Mouse (Mus musculus): ENCODE results near the gene Man1c1.

Man1c1 gene

DNA sequence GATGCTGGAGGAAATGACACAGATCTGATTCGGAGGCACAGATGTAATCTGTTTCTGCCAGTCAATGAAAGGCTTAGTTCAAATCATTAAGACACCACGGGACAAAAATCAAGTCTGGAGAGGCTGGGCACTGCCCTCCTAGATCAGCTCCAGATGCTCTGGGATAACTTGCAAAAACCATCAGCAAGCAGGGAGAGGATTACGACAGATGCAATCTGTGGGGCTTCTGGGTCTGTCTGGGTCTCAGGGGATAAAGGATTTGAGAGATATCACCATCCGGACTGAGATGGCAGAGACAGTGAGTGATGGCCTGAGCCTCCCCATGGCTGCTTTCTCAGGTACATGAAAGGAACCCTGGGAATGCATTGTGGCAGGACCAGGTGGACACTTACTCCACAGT lies 99.6 kb downstream of the Man1c1 start:
- DNase-seq (ENCODE audit: inconsistent ontology term) = no peak

DNA sequence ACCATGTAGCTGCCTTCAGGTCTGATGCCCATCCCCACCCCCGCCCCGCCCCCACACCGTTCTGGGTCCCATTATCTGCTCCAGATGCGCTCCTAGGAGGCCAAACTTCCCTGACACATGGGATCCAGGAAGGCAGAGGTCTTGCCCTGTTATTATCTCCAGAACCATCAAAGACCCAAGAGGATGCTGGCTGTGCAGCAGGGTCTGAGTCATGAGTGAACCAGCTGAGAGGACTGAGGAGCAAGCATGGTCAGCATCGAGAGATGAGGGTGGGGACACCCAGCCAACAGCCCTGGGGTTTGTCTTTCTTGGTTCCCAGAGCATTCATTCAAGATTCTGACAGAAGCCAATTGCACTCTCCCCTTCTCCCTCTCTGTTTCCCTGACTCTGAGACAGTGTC lies 100.5 kb downstream of the Man1c1 start:
- peak; percentile 51 for DNase-seq (ENCODE audit: inconsistent ontology term)

DNA sequence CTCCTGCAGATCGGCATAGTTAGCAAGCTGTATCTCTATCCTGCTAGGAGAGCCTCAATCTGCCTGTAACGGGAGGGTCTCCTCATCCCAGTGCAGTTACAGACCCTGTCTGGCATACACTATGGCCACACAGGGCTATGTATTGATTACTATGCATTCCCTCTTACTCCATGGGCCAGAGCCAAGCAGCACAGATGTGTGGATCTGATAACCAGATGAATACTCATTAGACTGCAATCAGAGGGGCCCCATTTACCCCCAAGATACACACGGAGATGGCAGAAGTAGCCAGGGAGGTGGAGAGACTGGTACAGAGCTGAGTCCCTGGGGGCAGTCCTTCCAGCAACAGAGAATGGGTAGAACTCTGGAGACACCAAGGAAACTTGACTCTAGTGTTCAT lies 101.5 kb downstream of the Man1c1 start:
- no peak for DNase-seq (ENCODE audit: inconsistent ontology term)

DNA sequence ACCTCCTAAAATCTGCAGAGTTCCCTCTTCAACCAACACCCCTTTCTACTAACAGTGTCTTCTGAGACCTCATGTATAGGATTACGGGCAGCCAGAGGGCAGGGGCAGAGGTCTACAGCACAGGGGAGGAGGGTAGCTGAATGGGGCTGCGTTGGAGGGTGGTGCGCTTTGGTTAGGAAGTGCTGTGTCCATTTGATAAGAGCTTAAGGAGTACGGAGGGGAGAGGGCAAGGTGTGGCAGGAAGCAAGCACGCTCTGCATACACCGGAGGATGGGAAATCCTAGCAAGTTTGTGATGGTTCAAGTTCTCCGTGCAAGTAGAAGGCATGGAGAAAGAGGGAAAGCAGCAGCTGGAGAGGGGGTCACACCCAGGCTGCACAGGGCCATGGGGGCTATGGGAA lies 102.1 kb downstream of the Man1c1 start:
- DNase-seq (ENCODE audit: inconsistent ontology term) = no peak

DNA sequence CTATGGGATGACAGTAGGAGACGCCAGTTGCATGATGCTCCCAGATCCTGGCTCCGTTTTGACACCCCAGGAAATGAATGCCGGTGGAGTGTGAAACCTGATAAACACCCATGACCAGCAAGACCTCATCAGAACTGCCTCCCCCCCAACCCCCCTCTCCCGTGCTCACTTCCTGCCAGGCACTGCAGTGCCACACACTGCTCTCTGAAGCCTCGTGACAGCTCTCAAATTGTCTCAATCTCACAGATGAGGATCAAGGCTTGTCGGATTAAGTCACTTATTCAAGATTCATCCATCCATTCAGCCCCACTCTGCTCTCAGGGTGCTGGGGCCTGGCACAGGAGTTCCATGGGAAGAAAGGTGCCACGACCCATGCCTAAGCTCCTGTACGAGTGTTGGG lies 102.7 kb downstream of the Man1c1 start:
- no peak for DNase-seq (ENCODE audit: inconsistent ontology term)

DNA sequence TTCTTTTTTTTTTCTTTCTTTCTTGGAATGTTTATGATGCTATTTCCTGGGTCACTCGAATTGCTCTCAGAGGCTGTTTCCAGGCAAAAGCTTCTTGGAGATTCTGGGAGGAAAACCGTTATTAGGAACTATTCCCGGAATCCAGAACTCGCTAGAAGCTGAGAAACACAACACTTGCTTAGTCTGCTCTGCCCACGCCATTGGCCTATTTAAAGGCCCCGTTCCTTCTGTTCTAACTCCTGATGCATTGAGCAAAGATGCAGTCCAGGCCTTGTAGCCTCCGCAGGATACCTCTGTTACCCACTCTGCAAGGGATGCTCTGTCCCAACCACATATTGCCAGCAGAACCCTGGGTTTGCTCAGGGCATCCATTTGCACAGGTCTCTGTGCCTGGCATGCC lies 103.3 kb downstream of the Man1c1 start:
- DNase-seq (ENCODE audit: inconsistent ontology term) = no peak

DNA sequence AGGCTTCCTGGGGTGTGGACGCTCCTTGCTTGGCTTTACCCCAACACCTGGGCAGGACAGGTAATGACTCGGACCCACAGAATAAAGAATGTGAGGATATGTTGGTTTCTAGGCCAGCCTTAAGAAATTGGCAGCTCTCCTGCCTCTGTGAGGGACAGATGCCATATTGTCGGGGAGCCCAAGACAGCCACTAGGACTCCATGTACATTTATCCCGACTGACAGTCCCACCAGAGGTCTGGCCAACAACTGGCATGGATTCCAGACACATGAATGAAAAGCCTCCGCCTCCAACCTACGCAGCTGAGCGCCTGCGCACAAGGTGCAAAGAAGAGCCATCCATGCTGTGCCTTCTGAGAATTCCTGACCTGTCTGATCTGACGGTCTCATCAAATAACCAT lies 104.0 kb downstream of the Man1c1 start:
- no peak for DNase-seq (ENCODE audit: inconsistent ontology term)

DNA sequence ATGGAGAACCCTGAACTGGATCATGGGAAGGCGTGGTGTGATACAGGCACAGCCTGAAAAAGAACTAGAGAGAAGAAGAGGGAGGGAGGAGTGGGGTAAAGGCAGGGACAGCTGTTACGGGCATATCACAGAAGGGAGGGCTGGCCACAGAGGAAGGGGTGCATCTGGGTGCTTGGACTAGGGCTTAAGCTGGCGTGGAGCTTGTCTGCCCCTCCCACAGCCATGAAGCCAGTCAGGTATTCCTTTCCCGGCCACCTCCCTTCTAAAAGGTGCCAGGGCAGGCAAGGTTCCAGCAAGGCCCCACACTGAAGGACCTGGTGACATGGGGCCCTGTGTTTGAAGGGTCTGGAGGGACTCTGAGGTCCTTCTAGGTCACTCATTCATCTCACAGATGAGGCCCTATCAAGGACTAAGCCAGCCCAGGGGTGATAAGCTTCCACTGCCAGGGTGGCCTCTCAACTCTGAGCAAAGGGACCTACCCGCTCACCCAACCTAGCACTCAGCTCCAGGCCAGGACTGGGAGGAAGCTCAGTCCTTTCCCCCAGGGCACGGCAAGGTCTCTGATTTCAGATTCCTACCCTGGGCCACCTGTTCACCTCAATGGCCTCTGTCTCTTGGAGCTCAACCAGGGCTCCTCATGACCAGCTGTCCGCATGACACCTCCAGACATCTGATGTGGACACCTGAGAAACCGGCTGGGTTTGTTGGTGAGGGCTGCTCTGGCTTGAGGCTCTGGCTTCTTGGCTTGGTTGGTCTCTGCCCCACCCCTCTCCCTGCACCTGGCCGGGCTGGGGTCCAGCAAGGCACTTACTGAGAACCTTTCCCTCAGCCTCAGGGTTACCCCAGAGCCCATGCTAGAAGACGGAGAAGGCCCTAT lies 107.0 kb downstream of the Man1c1 start:
- no peak for DNase-seq (ENCODE audit: inconsistent ontology term)

DNA sequence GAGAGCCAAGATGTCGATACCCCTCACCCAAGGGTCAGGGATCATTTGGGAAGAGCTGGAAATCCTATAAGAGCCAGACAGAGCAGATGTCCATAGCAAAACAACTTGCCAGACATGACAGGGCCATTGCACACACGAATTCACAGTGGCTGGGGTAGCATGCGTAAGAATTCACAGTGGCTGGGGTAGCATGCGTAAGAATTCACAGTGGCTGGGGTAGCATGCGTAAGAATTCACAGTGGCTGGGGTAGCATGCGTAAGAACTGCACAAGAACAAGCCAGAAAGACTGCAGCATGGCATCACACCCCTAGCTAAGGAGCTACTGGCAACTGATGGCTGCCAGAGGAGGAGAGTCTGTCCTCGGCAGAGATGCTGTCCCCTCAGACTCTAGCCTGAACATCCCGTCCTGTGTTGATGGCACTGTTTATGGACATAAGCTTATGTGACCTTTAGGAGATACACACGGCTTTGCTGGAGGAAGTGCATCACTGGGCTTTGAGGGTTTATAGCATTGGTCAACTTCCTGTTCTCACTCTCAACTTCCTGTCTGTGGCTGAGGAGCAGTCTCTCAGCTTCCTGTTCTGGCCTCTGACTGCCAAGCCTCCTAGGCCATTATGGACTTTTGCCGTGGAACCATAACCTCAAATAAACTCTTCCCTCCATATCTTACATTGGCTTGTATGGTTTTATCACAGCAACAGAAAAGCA lies 109.2 kb downstream of the Man1c1 start:
- DNase-seq (ENCODE audit: inconsistent ontology term) = no peak

DNA sequence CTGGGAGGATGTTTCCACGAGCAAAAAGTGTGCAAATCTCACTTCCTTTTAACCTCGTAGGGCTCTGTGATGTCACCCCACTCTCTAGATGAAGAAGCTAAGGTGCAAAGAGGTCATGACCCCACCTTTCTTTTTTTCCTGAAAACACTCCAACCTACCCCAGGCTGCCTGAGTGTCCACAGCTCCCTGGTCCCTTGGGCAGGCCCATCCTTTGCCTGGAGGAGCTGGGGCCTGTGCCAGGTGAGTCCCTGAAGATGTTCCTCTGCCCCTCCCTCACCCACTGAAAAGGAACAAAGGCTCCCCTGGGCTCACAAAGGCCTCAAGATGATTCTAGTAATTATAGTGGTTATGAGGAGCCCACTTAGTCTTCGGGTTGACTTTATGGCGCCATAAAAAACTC lies 111.6 kb downstream of the Man1c1 start:
- DNase-seq (ENCODE audit: inconsistent ontology term) = no peak

DNA sequence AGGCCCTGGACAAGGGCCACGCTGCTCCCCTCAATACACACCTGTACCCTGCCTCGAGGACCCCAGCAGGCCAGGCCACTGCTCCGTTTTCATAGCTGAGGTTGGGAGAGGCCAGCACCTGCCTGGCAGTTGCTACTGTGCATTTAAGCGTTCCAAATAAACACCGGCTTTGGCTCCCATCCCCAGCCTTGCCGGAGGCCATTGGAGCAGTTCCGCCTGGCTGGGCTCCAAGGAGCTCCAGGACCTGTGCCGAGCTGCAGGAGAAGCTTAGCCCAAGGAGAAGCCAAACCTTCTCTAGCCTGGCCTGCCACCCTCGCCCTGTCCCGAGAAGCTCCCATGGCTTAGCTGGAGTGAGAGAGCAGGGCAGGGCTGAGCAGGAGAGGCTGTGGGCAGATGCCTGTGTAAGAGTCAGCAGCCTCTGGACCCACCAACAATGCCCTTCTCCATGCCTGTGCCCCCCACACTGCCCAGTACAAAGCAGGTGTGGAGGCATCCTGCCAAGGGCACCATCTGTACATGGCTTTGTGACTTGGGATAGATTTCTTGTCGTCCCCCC lies 112.5 kb downstream of the Man1c1 start:
- peak; percentile 87 for DNase-seq (ENCODE audit: inconsistent ontology term)

DNA sequence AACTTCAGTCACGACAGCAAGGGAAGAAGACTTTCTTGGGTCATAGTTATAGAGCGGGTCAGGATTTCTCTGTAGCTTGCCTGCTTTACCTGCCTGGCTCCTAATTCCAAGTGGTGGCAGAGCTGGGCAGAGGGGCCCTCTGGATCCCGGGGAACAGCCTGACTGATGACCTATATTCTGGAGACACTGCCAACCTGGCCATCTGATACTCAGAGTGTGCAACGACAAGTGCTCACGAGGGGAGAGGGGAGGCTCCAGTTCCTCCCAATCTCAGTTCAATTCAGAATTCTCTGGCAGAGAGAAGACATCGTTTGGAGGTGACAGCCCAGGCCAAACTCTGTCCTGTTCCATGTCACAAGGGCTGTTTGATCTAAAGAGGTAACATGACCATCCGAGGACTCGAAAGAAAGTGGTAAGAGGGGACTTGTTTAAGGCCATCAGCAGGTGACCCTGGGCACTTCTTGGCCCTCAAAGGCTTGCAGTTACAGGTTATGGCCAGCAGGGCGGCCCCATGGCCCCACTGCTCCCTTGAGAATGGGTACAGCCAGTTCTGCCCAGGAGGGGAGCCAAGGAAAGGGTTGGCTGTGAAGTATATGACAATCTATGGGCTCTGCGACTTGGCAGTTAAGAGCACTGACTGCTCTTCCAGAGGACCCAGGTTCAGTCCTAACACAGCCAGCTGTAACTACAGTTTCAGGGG lies 113.7 kb downstream of the Man1c1 start:
- DNase-seq (ENCODE audit: inconsistent ontology term) = no peak

DNA sequence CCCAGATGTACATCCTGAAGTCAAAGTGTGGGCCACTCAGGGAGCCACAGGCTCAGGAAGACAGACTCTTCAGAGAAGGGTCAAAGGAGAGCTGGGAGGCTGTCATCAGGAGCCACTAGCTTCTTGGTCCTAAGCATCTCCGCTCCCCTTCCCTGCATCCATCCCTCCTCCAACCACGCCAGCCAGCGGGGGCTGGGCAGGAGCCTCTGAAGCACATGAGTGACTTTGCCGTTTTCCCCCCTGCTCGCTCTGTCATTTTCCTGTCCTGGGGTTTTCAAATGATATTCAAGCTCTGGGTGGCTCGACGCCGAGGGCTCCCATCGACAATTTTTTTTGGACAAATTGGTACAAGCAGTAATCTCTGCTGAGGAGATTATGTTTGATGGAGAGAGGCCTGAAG lies 114.3 kb downstream of the Man1c1 start:
- no peak for DNase-seq (ENCODE audit: inconsistent ontology term)

DNA sequence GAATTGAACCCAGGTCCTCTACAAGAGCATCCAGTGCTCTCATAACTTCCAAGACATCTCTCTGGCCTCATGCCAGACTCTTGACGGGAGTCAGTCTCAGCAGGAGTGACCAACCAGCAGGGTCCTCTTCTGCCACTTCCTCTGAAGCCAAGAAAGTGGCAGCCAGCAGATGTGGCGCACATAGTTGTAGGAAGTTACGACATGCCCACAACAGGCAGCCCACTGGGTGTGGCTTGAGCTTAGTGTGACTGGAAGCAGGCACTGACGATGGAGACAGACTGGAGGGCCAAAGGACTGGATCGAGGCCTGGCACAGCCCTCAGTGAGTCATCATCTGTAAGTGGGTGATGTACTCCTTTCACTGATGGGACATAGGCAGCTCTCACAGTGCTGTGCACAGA lies 115.1 kb downstream of the Man1c1 start:
- peak; percentile 41 for DNase-seq (ENCODE audit: inconsistent ontology term)

DNA sequence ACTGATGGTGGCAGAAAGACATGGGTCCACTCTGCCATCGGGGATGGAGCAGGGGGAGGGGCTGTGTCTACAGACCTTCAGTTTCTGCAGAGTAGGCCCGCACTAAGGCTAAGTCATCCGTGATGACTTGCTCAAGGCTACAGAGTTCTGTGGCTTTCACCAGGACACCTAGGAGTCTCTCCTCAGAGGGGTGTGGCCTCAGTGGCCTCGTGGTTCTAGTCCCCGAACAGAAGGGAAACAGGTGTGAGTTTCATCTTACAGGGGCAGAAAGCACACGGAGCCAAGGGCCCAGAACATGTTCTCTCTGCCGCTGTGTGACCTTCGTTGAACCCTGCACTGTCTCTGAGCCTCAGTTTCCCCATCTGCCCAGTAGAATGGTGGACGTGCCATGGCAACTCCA lies 115.8 kb downstream of the Man1c1 start:
- DNase-seq (ENCODE audit: inconsistent ontology term) = no peak

DNA sequence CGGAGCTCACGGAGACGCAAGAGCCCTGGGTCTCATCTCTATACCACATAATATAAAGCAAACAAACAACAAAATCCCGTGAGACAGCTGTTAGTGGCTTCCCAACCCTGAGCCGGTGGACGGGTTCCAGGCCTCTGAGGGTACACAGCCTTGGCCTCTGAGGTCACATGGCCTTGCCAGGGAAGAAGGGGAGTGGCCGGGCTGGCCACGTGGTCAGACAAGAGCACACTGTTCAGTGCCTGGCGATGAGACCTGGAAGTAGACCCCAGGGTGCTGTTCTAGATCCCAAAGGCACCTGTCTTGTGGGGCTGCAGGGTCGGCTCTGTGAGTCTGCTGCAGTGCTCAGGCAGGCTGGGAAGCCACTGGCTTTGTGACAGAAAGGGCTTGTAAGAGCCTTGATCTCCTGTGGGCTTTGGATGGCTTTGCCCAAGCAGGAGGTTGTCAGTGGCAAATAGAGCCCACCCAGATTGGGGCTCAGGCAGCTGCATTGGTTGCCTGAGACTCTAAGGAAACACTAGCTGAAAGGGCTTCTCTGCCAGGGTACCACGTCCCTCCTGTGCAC lies 116.4 kb downstream of the Man1c1 start:
- DNase-seq (ENCODE audit: inconsistent ontology term) = no peak

DNA sequence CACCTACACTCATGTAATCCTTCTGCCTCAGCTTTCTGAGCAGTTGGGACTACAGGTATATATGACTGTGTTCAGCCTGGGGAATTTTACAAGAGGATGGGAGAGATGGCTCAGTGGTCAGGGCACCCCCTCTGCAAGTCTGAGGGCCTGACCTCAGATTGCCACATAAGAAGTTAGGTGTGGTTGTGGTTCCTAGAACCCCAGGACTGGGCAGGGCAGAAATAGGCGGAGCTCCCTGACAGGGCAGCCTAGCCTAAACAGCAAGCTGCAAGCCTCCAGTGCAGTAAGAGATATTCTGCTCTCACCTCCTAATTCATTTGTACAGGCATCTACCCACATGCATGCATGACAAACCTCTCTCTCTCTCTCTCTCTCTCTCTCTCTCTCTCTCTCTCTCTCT lies 117.5 kb downstream of the Man1c1 start:
- DNase-seq (ENCODE audit: inconsistent ontology term) = no peak

DNA sequence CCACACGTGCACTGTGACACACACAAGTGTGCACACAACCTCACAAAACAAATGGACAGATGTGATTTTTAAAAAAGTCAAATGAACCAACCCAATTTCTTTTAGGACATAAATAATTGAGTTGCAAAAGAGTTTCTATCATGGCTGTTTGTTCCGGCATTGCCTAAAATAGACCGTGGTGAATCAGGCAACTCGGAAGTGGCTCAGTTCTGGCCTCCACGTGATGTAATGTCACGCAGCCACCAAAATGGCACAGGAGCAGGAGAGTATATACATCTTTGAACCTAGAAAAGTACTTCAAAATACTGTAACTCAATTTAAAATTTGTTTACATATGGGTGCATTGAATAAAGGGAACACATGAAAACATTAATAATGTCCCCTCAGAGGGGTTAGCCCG lies 118.0 kb downstream of the Man1c1 start:
- no peak for DNase-seq (ENCODE audit: inconsistent ontology term)

DNA sequence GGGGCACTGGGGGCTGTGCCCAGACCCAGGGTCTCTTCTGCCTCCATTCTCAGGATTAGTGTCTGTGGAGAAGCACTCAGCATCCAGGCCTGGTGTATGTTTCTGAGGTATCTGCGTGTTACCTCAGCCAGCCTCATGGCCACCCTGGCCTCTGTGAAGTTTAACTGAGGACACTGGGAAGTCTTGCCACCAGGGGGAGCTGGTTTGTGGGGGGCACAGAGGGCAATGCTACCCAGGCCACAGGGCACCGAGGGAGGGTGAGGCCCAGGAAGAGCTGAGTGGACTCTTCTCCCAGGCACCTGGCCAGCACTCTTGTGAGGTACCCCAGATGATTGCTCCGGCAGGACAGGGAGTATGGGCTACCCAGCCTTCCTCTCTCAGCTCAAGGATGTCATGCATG lies 120.6 kb downstream of the Man1c1 start:
- DNase-seq (ENCODE audit: inconsistent ontology term) = no peak

DNA sequence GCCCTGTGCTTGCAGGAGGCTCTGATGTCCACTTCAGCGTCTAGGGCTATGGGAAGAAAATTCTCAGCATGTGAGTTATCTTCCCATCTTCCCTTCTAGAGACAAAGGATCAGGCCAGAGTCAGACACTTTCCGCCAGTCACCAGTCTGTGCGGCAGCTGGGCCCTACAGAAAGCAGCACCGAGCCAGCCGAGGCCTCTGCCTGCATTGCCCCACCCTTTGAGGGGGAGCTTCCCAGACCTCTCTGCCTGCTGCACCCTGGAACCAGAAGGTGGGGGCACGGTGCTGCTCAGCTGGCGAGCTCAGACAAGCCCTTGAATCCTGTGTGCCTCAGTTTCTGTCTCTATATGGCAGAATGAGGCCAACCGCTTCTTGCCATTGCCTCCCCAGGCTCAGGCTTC lies 122.7 kb downstream of the Man1c1 start:
- DNase-seq (ENCODE audit: inconsistent ontology term) = no peak

DNA sequence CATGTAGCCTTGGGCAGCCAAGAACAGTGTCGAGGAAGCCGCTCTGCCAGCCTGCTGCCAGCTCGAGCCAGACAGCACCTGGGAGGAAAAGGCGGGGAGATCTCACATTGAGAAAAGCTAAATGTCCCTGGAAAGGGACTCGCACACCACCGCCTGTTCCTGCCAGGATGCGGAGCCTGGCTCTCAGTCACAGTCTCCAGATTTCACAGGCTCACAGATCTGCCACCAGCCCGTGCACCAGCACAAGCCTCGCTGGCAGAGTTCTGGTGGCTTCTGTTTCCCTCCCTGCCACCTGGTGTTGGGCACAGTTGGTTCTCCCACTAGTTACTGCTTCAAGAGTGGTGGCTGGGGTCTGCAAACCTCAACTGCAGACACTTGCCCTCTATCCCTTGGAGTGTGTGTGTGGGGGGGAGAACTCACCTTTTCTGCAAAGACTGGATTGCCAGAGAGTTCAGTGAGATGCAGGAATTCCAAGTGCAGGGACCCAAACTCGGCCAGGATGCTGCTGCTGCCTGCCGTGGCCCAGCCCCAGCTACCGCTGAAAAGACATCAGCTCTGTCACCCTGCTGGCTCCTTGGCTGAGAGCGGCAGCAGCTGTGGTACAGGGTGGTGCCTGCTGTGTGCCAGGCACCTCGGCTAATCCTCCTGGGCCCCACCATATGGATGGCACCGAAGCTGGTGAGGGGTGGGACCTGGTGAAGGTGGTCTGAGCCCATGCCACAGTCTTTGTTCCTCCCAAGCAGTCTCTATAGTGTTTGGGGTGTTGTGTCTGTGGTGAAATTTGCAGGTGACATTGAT lies 123.5 kb downstream of the Man1c1 start:
- DNase-seq (ENCODE audit: inconsistent ontology term) = no peak
